Mouse (Mus musculus) stomach, postnatal 0 days (tissue): Measurements from ENCODE around the gene Smlr1.

Experiments
- CTCF ChIP-seq: IDR thresholded peaks from 2 replicates; pipeline ENCODE4 v1.5.1; 2016; ENCODE audit warnings: antibody characterized with exemption, low read depth, mild to moderate bottlenecking, moderate library complexity
- EP300 ChIP-seq: optimal IDR thresholded peaks from 2 replicates; pipeline ENCODE3; 2016; ENCODE audit warnings: antibody characterized with exemption

- no peak for TF ChIP-seq CTCF
- TF ChIP-seq EP300: no peak
Observed at GRCm38 (mm10) chr10:25526156-25526555, 9.9 kb downstream of the Smlr1 start.
